ENCODE assay signal across 10 mouse cellular contexts in genomic region chr1:176999011-176999410, GRCm38 (mm10).
DNase-seq lines count a peak whose midpoint lies in the region; ATAC-seq lines count a peak whose summit lies in the region.
"Had no signal": no experiment of that assay in that cellular context is flagged by ENCODE, and none has a peak within 500 bp of the region (broad histone marks: within the 10 kb centered on the region; RNA-seq: fewer than 3 reads in every experiment).

No protein-coding gene starts in this region.

- H3K4me1 ChIP-seq in hindbrain, embryonic 12.5 days: peaks cover 65% of the 10 kb centered on the region
- H3K4me1 ChIP-seq in midbrain, embryonic 13.5 days (replicated peaks): peaks cover 78% of the 10 kb centered on the region

- no peak overlapping the region for H3K4me3 ChIP-seq in hindbrain, embryonic 12.5 days
- H3K4me3 ChIP-seq in midbrain, embryonic 13.5 days (replicated peaks): no peak overlapping the region
- H3K4me3 ChIP-seq: embryonic facial prominence, embryonic 13.5 days; stomach, embryonic 15.5 days had no signal

- H3K9ac ChIP-seq in hindbrain, embryonic 12.5 days: no peak overlapping the region
- H3K9ac ChIP-seq in midbrain, embryonic 13.5 days (replicated peaks): no peak overlapping the region
- H3K9ac ChIP-seq: embryonic facial prominence, embryonic 13.5 days; stomach, embryonic 15.5 days had no signal

- H3K4me2 ChIP-seq in hindbrain, embryonic 12.5 days (replicated peaks): 0 out of 2 replicates have a peak overlapping the region, but pooled peaks have one; percentile 5
- H3K4me2 ChIP-seq in midbrain, embryonic 13.5 days (replicated peaks): no peak overlapping the region
- H3K4me2 ChIP-seq: embryonic facial prominence, embryonic 13.5 days; stomach, embryonic 15.5 days had no signal

- peak; percentile 79 to 86 for DNase-seq in cerebellum, postnatal 10 days
- DNase-seq in adipocyte (ENCODE audit: low spot score): peak; percentile 21
- no peak for DNase-seq in heart, postnatal 14 days
- no peak for DNase-seq in gastrocnemius, postnatal 4 days (ENCODE audit: low spot score in 2 of 2)

- WGBS in hindbrain, embryonic 12.5 days: 12% methylated on average over 6 of the region's 6 CpGs
- 8% methylated on average over 6 of the region's 6 CpGs for WGBS in midbrain, embryonic 13.5 days

- no peaks in the 10 kb centered on the region for H3K27me3 ChIP-seq in hindbrain, embryonic 12.5 days
- H3K27me3 ChIP-seq in midbrain, embryonic 13.5 days: no peaks in the 10 kb centered on the region
- H3K27me3 ChIP-seq: stomach, embryonic 15.5 days had no signal

- ATAC-seq in cerebellum, adult (ENCODE audit: insufficient number of reproducible peaks, low FRiP score, low TSS enrichment): no peak
- ATAC-seq in hindbrain, embryonic 12.5 days (ENCODE audit: low FRiP score): peak; percentile 42
- ATAC-seq in midbrain, embryonic 13.5 days: peak; percentile 35; the same call in 1 of the 2 replicates
- no peak for ATAC-seq in erythroid progenitor cell, adult 5-6 weeks (replicated peaks; ENCODE audit: low FRiP score, poor library complexity, severe bottlenecking)

- no peaks in the 10 kb centered on the region for H3K36me3 ChIP-seq in hindbrain, embryonic 12.5 days
- no peaks in the 10 kb centered on the region for H3K36me3 ChIP-seq in midbrain, embryonic 13.5 days
- H3K36me3 ChIP-seq: embryonic facial prominence, embryonic 13.5 days; stomach, embryonic 15.5 days had no signal

- H3K27ac ChIP-seq in hindbrain, embryonic 12.5 days: peak overlapping the region; percentile 62
- H3K27ac ChIP-seq in midbrain, embryonic 13.5 days: peak overlapping the region; percentile 88
- H3K27ac ChIP-seq: embryonic facial prominence, embryonic 13.5 days; stomach, embryonic 15.5 days had no signal

- no peaks in the 10 kb centered on the region for H3K9me3 ChIP-seq in hindbrain, embryonic 12.5 days (replicated peaks)
- no peaks in the 10 kb centered on the region for H3K9me3 ChIP-seq in midbrain, embryonic 13.5 days
- H3K9me3 ChIP-seq: embryonic facial prominence, embryonic 13.5 days; stomach, embryonic 15.5 days had no signal

- intact Hi-C loops in heart, postnatal 14 days (cut with DNase I): no loop called here

Comparison
In these comparisons a context has a peak if more than half of its experiments do, and no peak if none do; other contexts are left out.
1. DNase-seq: peak in cerebellum, postnatal 10 days (2 of 2) and adipocyte (single experiment); none in heart, postnatal 14 days (0 of 2) and gastrocnemius, postnatal 4 days (0 of 2).
2. ATAC-seq: peak in hindbrain, embryonic 12.5 days (single experiment) and midbrain, embryonic 13.5 days (single experiment); none in cerebellum, adult (single experiment) and erythroid progenitor cell, adult 5-6 weeks (single experiment).